Mouse (Mus musculus) hindbrain, embryonic 13.5 days (tissue): ENCODE results near the gene Lca5. TPM values are rescaled to one million over a fixed set of nuclear protein-coding genes. Genes with fewer than 3 reads are reported as not detected.

ENCODE experiments used
- ATAC-seq: fragments of 200-750 bp; cut with Nextera tagmentation; 2 replicates; pipeline ENCODE4 v1.8.0; 2017; ENCODE audit warnings: moderate TSS enrichment; ENCODE audit not compliant: low FRiP score
- H3K27ac ChIP-seq: fragments of 300-500 bp; sonication (generic); 2 replicates; pipeline ENCODE4 v1.5.1; 2015; ENCODE audit warnings: inconsistent platforms, mild to moderate bottlenecking, moderate library complexity
- H3K27me3 ChIP-seq: fragments of 300-500 bp; sonication (generic); 2 replicates; pipeline ENCODE4 v1.6.1; 2015; ENCODE audit warnings: mild to moderate bottlenecking, inconsistent platforms
- H3K36me3 ChIP-seq: fragments of 300-500 bp; sonication (generic); 2 replicates; pipeline ENCODE4 v1.6.1; 2015; ENCODE audit warnings: mild to moderate bottlenecking, inconsistent platforms
- H3K4me1 ChIP-seq: fragments of 300-500 bp; sonication (generic); replicated peaks from 2 replicates; pipeline ENCODE4 v1.6.1; 2015; ENCODE audit warnings: inconsistent platforms
- H3K4me2 ChIP-seq: fragments of 300-500 bp; sonication (generic); 2 replicates; pipeline ENCODE4 v1.6.1; 2015; ENCODE audit warnings: inconsistent platforms, mild to moderate bottlenecking, moderate library complexity
- H3K4me3 ChIP-seq: fragments of 300-500 bp; sonication (generic); 2 replicates; pipeline ENCODE4 v1.5.1; 2015; ENCODE audit warnings: mild to moderate bottlenecking, inconsistent platforms
- H3K9ac ChIP-seq: fragments of 300-500 bp; sonication (generic); 2 replicates; pipeline ENCODE4 v1.6.1; 2015; ENCODE audit warnings: mild to moderate bottlenecking, inconsistent platforms
- H3K9me3 ChIP-seq: fragments of 300-500 bp; sonication (generic); 2 replicates; pipeline ENCODE4 v1.6.1; 2016; ENCODE audit warnings: inconsistent platforms
- WGBS: fragments of 180-500 bp; shearing (Covaris S2); methylation state at CpG from one replicate; pipeline ENCODE4 v1.1.7; 2015; 5-methylcytosine and 5-hydroxymethylcytosine counted together
- polyA plus RNA-seq: library from polyadenylated mRNA; unstranded; fragments of >200 nt; fragmentation: Nextera tagmentation; extraction: Ambion mirVana; gene quantifications from 2 replicates; pipeline ENCODE4 v1.2.1, GENCODE M21; 2015

The Lca5 gene
- polyA plus RNA-seq, 1 experiment from 2014 or later = 16.6 TPM

GRCm38 (mm10) chr9:83349905-83350304, 91.0 kb downstream of the Lca5 start:
- peak overlapping the region; percentile 18; the same call in 1 of the 2 replicates for H3K27ac ChIP-seq
- no peaks in the 10 kb centered on the region for H3K27me3 ChIP-seq
- H3K4me1 ChIP-seq = peaks cover 25% of the 10 kb centered on the region
- H3K36me3 ChIP-seq = no peaks in the 10 kb centered on the region
- H3K9me3 ChIP-seq = no peaks in the 10 kb centered on the region
- H3K9ac ChIP-seq = no peak overlapping the region
- H3K4me3 ChIP-seq = no peak overlapping the region
- WGBS = 9% methylated on average over 1 of the region's 1 CpGs
- no peak for ATAC-seq
- H3K4me2 ChIP-seq = no peak overlapping the region

DNA sequence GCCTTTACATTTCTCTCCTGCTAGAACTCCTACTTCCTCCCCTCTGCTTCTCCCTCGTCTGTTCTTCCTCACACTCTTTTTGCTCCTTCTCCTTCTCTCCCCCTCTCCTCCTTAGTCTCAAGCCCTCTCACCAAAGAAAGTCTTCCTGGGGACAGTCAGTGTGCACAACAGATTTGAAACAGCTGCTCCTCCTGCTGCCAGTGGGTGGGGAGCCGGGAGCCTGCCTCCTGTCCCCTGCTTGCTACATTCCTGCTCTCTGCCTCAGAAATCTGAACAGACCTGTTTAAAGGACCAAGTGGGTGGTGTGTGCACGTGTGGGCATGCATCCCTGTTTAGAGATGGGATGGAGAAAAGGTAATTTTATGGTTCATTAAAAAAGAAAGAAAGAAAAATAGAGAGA, 91.4 kb downstream of the Lca5 start:
- Histone ChIP-seq H3K9me3 (no peaks in the 10 kb centered on the region), H3K27me3 (no peaks in the 10 kb centered on the region), H3K4me3 (no peak overlapping the region), H3K4me1 (peaks cover 25% of the 10 kb centered on the region), H3K9ac (no peak overlapping the region), H3K27ac (no peak overlapping the region), H3K36me3 (no peaks in the 10 kb centered on the region), H3K4me2 (no peak overlapping the region)
- 3% methylated on average over 3 of the region's 3 CpGs for WGBS
- peak; percentile 18; the same call in 1 of the 2 replicates for ATAC-seq

GRCm38 (mm10) chr9:83347521-83347920, 93.4 kb downstream of the Lca5 start:
- H3K9me3 ChIP-seq = no peaks in the 10 kb centered on the region
- no peak overlapping the region for H3K4me3 ChIP-seq
- no peak overlapping the region for H3K9ac ChIP-seq
- H3K36me3 ChIP-seq = no peaks in the 10 kb centered on the region
- no peak overlapping the region for H3K27ac ChIP-seq
- no peak overlapping the region for H3K4me2 ChIP-seq
- H3K27me3 ChIP-seq = no peaks in the 10 kb centered on the region
- ATAC-seq = no peak
- peaks cover 25% of the 10 kb centered on the region for H3K4me1 ChIP-seq
- WGBS = 88% methylated on average over 5 of the region's 5 CpGs

DNA sequence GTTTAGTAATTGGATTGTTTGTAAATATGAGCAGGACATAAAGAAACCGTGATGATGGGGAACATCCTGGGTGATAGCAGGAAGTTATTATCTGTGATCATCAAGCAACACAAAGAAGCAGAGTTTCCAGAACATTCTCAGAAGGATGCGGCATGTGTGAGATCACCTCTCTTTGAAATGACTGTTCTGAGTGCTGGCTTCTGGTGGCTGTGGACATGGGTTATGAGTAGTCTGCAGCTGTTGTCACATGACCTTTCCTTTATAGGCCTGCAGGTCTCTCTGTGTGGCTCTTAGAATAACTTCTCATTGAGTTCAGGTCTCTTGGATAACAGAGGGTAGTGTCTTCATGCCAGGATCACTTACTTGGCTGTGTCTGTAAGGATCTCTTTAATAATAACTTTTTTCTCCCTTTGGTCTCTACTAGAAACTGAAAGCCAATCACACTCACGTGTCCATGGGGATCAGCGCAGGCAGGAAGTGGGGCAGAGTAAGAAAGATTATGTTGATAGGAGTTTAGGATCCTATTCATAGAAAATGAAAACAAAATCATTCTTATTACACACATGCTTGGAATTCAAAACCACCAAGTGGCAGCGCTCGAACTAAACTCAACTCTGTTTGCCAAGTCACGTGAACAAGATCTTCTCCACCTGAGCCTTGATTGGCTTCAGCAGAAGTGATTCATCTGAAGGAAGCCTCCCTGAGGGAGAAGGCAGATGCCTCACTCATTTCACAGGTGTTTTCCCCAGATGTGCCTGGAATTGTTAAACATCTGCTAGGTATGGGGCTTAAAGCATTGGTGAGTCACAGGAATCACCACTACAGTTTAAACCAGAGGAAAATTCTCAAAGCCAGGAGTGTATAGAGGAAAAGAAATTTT, 98.2 kb downstream of the Lca5 start:
- H3K27me3 ChIP-seq = no peaks in the 10 kb centered on the region
- H3K36me3 ChIP-seq = no peaks in the 10 kb centered on the region
- no peaks in the 10 kb centered on the region for H3K4me1 ChIP-seq
- WGBS = 89% methylated on average over 7 of the region's 7 CpGs
- H3K4me3 ChIP-seq = no peak overlapping the region
- H3K4me2 ChIP-seq = no peak overlapping the region
- ATAC-seq = no peak
- no peak overlapping the region for H3K27ac ChIP-seq
- H3K9me3 ChIP-seq = no peaks in the 10 kb centered on the region
- H3K9ac ChIP-seq = no peak overlapping the region

Other genes with a start within 250 kb of the Lca5 start
- gene Sh3bgrl2, start 107.2 kb upstream of the Lca5 start, polyA plus RNA-seq = 7.0 and 10.9 TPM in 2 replicates